Mouse (Mus musculus) urinary bladder, postnatal 4 days (tissue): ENCODE measurements around the gene Cox7a2l.

ENCODE experiments used
- DNase-seq, 2 experiments: peaks; one replicate each; pipeline ENCODE4 v3.0.0; 2021 to 2022; ENCODE audit warnings: low spot score in 2 of 2

The Cox7a2l gene

DNA sequence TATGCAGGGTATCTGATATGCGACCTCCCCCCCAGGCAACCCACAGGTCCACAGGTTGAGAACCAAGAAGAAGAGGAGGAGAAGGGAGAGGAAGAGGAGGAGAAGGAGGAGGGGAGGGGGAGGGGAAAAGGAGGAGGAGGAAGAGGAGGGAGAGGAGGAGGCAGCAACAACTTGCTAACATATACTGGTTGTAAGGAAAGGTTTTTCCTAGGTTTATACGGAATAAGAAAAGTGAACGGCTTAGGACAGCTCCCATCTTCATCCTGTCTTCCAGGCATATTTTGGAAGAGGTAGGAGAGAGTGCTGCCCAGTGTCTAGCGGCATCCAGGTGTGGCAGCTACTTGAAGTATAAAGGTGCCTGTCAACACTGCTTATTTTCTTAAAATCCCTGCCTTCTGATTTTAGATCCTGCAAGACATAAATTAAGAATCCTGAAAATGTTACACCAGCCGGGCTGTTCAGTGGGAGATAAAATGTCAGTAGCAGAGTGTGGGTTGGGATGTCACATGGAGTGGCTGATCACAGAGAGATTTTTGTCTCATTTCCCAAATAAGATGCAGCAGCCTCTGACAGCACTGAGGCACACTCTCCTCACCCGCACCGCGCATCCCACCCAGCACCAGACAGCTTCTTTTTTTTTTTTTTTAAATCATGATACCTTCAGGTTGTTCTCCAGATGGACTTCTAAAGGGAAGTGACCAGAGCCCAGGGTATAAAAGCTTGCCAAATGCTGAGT is at the start of gene Cox7a2l:
TSS of gene Cox7a2l (minus strand) at position 51 of the 736 bp plus-strand sequence.
- no peak for DNase-seq

- no peak for DNase-seq
Measured at GRCm38 (mm10) chr17:83565506-83565905, 48.4 kb upstream of the Cox7a2l start.

- no peak for DNase-seq
Measured at GRCm38 (mm10) chr17:83564119-83564820, 47.1 kb upstream of the Cox7a2l start.

DNA sequence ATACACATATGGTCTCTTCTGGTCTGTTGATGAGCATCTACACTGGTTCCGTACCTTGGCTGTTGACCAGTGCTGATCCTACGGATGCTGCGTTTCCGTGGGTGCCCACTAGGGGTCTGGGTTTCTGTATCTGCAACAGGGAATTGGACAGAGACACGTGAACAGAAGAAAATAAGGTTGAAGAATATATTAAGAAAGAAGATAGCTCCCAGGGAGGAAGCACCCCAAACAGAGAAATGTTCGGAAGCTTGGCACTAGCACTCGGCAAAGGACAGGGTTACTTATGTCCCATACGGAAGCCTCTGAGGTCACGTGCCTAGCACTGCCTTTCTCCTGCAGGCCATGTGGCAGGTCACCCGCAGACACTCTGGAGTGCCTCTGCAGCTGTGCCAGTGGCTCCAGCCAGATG is 46.6 kb upstream of the Cox7a2l start:
- no peak for DNase-seq

DNA sequence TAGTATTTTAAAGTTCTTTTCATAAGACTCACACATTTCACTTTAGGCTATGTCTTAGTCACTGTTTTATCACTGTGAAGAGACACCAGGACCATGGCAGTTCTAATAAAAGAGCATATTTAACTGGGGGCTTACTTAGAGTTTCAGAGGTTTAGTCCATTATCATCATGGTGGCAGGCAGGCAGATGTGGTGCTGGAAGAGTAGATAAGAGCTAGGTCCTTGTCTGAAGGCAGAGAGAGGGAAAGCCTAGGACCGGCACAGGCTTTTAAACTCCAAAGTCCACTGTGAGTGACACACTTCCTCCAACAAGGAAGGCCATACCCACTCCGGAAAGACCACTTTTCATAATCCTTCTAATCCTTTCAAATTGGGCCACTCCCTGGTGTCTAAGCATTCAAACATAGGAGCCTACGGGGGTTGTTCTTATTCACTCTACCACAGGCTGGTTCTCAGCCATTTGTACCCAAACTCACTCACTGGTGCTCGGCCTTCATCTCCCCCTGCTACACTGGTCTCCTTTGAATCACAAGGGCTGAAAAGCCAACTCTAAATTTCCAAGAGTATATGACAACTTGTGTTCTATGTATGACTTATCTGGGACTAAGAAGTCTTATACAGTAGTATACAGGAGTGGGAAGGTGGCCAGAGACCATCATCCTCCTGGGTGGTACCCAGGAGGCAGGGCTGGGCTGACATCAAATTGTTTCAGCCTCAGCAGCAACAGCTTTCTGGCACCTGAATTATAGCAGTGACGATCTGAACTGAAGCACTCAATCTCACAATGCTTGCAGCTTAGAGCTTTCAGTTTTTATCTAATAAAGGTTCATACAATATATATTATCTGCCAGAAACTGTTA is 45.3 kb upstream of the Cox7a2l start:
- no peak for DNase-seq

GRCm38 (mm10) chr17:83559081-83559480 is 42.0 kb upstream of the Cox7a2l start:
- DNase-seq: no peak

GRCm38 (mm10) chr17:83555836-83556235 is 38.7 kb upstream of the Cox7a2l start:
- no peak for DNase-seq

GRCm38 (mm10) chr17:83554997-83555396 is 37.9 kb upstream of the Cox7a2l start:
- DNase-seq: no peak

DNA sequence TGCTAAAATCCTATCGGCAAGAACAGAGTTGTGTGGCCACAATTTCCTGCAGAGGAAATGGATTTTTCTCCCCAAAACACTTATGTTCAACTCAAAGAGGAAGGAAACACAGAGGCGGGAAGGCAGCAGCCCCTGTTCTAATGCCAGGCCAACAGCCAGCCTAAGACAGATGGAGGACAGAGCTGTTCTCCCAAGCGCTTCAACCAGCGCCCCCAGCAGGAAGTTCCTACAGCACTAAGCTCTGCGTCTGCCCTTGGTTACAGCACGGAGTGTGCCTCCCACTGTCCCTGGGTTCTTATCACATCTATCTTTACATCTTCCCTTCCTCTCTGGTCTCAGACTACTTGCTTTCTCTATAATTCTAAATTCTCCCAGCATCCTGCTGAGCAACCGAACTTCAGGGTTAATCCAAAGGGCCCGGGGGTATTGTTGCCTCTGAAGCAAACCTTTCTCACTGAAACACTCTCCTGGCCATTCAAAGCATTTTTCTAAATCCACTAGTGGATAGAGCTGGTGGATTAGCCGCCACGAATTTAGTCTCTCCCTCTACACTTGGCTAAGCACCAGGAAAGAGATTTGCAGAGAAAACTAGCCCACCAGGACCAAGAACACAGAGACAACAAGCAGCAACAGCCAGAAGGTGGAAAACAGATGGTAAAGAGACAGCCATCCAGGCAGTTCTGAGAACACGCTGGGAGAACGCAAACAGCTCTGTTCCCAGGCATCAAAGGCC is 31.5 kb upstream of the Cox7a2l start:
- no peak for DNase-seq

GRCm38 (mm10) chr17:83547145-83547544 is 30.0 kb upstream of the Cox7a2l start:
- no peak for DNase-seq

GRCm38 (mm10) chr17:83545756-83546742 is 28.9 kb upstream of the Cox7a2l start:
- DNase-seq: no peak

GRCm38 (mm10) chr17:83545259-83545658 is 28.1 kb upstream of the Cox7a2l start:
- no peak for DNase-seq

DNA sequence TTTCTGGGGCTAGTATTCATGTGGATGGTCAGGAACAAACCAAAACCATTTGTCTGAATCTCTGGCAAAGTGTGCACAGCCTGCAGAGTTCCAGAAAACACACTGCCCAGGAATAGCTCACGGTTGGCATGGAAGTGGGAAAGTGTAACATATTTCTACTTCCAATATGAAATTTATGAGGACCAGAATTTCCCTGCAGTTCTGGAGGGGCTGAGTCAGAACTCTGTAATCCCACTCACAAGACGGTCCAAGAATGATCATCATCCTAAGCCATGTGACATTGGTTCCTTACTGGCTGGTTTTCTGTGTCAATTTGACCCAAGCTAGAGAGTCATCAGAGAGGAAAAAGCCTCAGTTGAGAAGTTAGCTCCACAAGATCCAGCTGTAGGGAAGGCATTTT is 25.3 kb upstream of the Cox7a2l start:
- DNase-seq: no peak

GRCm38 (mm10) chr17:83539262-83540037 is 22.3 kb upstream of the Cox7a2l start:
- DNase-seq: no peak

DNA sequence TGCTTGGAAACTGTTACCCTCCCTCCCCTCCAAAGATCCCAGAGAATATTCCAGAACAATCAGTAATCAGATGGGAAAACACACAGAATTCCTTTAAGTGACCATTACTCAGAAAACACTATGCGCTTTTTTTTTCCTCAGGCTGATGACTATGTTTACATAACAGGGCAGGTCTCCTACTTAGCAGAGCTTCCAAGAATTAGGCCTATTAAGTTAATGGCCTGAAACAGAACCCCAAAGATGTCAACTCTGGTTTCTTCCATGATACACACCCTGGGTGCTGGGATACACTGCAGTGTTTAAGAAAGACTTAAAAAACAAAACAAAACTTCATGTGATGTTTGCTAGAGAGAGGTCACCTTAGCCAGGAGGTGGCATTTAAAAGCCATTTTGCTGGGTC is 21.6 kb upstream of the Cox7a2l start:
- DNase-seq: no peak

DNA sequence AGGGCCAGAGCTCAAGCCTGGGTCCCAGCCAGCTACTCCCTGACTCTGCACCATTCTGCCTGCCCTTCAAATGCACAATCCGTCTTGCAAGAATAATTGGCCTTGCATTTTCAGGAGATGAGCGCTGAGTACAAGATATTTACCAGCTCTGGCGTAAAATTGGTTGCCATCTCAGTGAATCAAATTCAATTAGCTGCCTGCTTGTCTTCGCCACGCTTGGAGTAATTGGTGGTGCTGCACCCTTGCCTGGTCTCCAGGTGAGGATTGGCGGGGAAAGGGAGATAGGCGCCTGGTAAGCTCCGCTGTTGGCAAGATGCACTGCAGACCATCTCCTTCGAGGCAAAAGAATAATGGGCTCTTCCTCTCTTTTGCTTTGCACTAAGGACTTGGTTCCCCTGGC is 21.0 kb upstream of the Cox7a2l start:
- DNase-seq: no peak

DNA sequence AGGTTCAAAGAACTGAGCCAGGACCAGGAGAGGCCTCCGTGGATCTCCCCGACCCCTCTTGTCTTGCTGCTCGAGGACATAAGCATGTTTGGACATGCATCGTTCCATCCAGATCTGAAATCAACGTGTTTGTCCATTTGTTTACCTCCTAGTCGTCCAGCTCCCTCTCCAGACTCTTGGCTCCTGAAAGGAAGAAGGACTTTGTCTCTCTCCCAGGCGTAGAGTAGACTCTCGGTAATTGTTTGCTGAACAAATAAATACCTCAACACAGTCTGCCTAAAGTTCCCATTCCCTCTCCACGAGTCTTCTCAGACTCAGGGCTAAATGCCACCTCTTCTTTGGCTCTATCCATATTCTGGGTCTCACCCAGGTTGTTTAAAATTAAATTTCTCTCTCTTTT is 16.0 kb upstream of the Cox7a2l start:
- no peak for DNase-seq

GRCm38 (mm10) chr17:83527651-83528381 is 10.7 kb upstream of the Cox7a2l start:
- DNase-seq: no peak
